Mouse (Mus musculus): ENCODE results near the gene Tnip1. TPM values are rescaled to one million over a fixed set of nuclear protein-coding genes. Genes with fewer than 3 reads are reported as not detected.

Gene Tnip1
- polyA plus RNA-seq (2014; fragmentation: Illumina TruSeq; extraction: RNeasy Lipid Tissue Mini Kit (QIAGEN cat#74804); ENCODE audit: low read depth, low replicate concordance): 29.7 TPM

DNA sequence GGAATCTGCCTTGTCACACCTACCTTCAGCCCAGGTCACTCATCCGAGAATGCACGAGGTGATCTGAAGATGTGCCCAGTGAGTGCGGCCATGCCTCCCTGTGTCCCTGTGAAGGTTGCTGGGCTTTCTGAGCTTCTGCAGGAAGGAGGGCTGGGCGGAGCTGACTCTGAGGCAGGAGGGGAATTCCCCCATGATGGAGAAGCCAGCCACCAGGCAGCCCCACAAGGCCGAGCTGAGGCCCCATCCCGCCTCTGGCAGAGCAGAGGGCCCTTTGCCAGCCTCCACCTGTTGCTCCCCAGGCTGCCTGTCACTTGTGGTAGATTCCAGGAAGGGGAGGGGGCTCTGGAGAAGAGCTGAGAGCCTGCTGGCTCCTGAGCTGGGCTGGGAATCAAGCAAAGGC lies at the start of gene Tnip1:
Gene Tnip1, minus strand, starts transcription at position 108 of the 400 bp plus-strand sequence.

DNA sequence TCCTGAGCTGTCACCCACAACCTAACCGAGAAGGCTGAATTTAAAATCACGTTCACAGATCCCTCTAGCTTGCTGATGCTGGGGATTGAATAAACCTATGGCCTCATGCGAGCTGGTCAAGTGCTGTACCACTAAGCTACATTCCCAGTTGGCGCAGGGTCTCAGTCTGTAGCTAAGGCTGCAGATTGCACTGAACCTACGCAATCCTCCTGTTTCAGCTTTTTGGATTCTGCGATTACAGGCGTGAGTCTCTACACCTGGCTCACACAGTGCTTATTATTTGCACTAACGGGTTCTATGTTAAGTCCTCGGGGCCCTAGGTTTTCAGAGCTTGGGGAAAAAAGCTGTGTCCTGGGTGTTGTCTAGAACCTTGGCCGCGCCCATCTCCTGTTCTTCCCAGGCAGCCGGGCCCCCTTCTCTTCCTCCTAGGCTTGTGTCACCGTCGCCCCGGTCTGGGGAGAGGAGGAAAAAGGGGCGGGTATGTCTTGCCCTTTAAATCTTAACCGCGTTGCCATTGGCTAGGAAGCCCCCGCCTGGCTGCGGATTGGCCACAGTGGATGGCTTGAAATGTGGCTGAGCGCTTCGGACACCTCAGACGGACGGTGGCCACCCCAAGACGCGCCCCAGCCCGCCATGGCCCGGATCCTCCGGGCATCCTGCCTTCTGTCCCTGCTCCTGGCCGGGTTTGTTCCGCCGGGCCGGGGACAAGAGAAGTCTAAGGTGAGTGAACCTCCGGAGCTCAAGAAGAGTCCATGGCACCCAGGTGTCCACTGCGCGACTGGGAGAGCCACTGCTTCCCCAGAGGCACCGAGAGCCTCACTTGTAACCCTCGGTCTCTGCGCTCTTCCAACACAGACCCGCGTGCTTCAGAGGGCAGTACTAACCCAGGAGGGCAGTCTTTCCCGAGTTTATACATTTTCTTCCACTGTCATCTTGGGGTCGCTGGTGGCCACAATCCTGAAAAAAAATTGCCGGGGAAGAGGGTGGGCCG lies 60.1 kb downstream of the Tnip1 start, which contains the start of gene Gpx3:
Gene Gpx3, plus strand, starts transcription at position 121 of the 991 bp plus-strand sequence.

DNA sequence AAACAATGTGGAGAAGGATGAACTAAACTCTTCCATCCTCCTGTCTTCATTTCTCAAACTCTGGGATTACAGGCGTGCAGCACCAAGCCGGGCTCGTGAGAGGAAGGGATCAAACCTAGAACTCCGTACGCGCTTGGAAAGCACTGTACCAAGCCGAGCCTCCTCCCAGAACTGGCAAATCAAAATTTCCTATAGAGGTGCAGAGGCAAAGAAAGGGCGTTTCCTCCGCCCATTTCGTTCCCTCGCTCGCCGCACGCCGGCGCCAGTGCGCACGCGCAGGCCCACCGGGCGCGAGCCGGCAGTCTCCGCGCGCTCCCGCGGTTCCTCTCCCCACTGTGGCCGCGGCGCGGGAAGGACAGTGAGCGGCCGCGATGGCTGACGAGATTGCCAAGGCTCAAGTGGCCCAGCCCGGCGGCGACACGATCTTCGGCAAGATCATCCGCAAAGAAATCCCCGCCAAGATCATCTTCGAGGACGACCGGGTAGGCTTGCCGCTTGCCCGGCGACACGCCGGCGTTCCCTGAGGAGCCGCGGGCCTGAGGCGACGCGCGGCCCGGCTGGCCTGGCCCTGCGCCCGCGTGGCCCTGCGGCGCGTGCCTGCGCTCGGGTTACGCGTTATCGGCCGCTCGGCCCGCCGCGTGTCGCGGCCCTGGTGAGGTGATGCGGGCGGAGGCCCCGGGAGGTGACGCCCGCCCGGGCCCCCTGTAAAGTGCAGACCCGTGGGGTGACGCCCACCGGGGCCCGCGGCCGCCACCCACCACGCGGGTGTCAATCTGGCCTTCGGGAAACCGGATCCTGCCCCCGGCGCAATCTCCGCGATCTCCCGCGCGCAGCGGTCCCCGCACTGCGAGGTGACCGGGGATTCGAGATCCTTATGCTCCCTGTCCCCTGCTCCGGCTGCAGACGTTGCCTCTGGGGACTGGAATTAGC lies 96.3 kb downstream of the Tnip1 start, which contains the start of gene Hint1:
Gene Hint1, plus strand, starts transcription at position 265 of the 930 bp plus-strand sequence.

Other genes starting within 250 kb of the Tnip1 start
- gene Cdc42se2, start 175.2 kb downstream of the Tnip1 start, polyA plus RNA-seq (2014; fragmentation: Illumina TruSeq; extraction: RNeasy Lipid Tissue Mini Kit (QIAGEN cat#74804); ENCODE audit: low read depth, low replicate concordance): 26.7 TPM
- gene Lyrm7, start 102.0 kb downstream of the Tnip1 start, polyA plus RNA-seq (2014; fragmentation: Illumina TruSeq; extraction: RNeasy Lipid Tissue Mini Kit (QIAGEN cat#74804); ENCODE audit: low read depth, low replicate concordance): 17.9 TPM
- 456 TPM for gene Hint1, start 96.5 kb downstream of the Tnip1 start, polyA plus RNA-seq (2014; fragmentation: Illumina TruSeq; extraction: RNeasy Lipid Tissue Mini Kit (QIAGEN cat#74804); ENCODE audit: low read depth, low replicate concordance)
- gene Gpx3, start 60.5 kb downstream of the Tnip1 start, polyA plus RNA-seq (2014; fragmentation: Illumina TruSeq; extraction: RNeasy Lipid Tissue Mini Kit (QIAGEN cat#74804); ENCODE audit: low read depth, low replicate concordance): 706 TPM
- gene Anxa6, start 70.5 kb upstream of the Tnip1 start, polyA plus RNA-seq (2014; fragmentation: Illumina TruSeq; extraction: RNeasy Lipid Tissue Mini Kit (QIAGEN cat#74804); ENCODE audit: low read depth, low replicate concordance): 196 TPM
- 18.3 TPM for gene Ccdc69, start 115.2 kb upstream of the Tnip1 start, polyA plus RNA-seq (2014; fragmentation: Illumina TruSeq; extraction: RNeasy Lipid Tissue Mini Kit (QIAGEN cat#74804); ENCODE audit: low read depth, low replicate concordance)
- gene Gm2a, start 135.2 kb upstream of the Tnip1 start, polyA plus RNA-seq (2014; fragmentation: Illumina TruSeq; extraction: RNeasy Lipid Tissue Mini Kit (QIAGEN cat#74804); ENCODE audit: low read depth, low replicate concordance): 10.3 TPM
- gene Slc36a3, start 188.8 kb upstream of the Tnip1 start, polyA plus RNA-seq (2014; fragmentation: Illumina TruSeq; extraction: RNeasy Lipid Tissue Mini Kit (QIAGEN cat#74804); ENCODE audit: low read depth, low replicate concordance): not detected
- 31.4 TPM for gene Slc36a2, start 222.2 kb upstream of the Tnip1 start, polyA plus RNA-seq (2014; fragmentation: Illumina TruSeq; extraction: RNeasy Lipid Tissue Mini Kit (QIAGEN cat#74804); ENCODE audit: low read depth, low replicate concordance)
- 6.5 TPM for gene Slc36a1, start 241.4 kb upstream of the Tnip1 start, polyA plus RNA-seq (2014; fragmentation: Illumina TruSeq; extraction: RNeasy Lipid Tissue Mini Kit (QIAGEN cat#74804); ENCODE audit: low read depth, low replicate concordance)